Mouse (Mus musculus) C2C12 (cell line): ENCODE results near the gene Rps6ka5. TPM values are rescaled to one million over a fixed set of nuclear protein-coding genes. Genes with fewer than 3 reads are reported as not detected.

Source experiments
- H3K27me3 ChIP-seq: one replicate; pipeline ENCODE4 v1.6.1; 2011; ENCODE audit not compliant: control insufficient read depth, insufficient read depth, insufficient read length
- H3K36me3 ChIP-seq: one replicate; pipeline ENCODE4 v1.6.1; 2011; ENCODE audit not compliant: control insufficient read depth, insufficient read depth
- H3K4me3 ChIP-seq: one replicate; pipeline ENCODE4 v1.5.1; 2011; ENCODE audit warnings: mild to moderate bottlenecking, control low read depth; ENCODE audit not compliant: poor library complexity, insufficient read depth, severe bottlenecking
- H3K79me2 ChIP-seq: one replicate; pipeline ENCODE4 v1.6.1; 2011; ENCODE audit not compliant: control insufficient read depth, insufficient read depth
- H3K79me3 ChIP-seq: one replicate; pipeline ENCODE4 v1.6.1; 2011; ENCODE audit warnings: low read depth, control low read depth
- H3ac ChIP-seq: one replicate; pipeline ENCODE3; 2011; ENCODE audit warnings: low read depth; ENCODE audit not compliant: control insufficient read depth, insufficient read length
- CEBPB ChIP-seq: IDR thresholded peaks from one replicate; pipeline ENCODE4 v1.6.1; 2011; ENCODE audit warnings: low read depth, mild to moderate bottlenecking, control low read depth, moderate library complexity
- CTCF ChIP-seq: IDR thresholded peaks from one replicate; pipeline ENCODE4 v1.5.1; 2011; ENCODE audit not compliant: control insufficient read depth, insufficient read depth, insufficient read length
- FOSL1 ChIP-seq: IDR thresholded peaks from one replicate; pipeline ENCODE4 v1.8.0; 2011; ENCODE audit warnings: mild to moderate bottlenecking, low read length; ENCODE audit not compliant: poor library complexity, insufficient read depth, severe bottlenecking
- MAX ChIP-seq: IDR thresholded peaks from one replicate; pipeline ENCODE4 v1.6.1; 2011; ENCODE audit warnings: mild to moderate bottlenecking, control low read depth
- MYOD1 ChIP-seq: IDR thresholded peaks from one replicate; pipeline ENCODE4 v1.6.1; 2011; ENCODE audit warnings: low read depth; ENCODE audit not compliant: control insufficient read depth, insufficient read length
- MYOG ChIP-seq: IDR thresholded peaks from one replicate; pipeline ENCODE4 v1.6.1; 2011; ENCODE audit not compliant: control insufficient read depth, insufficient read length; ENCODE audit errors: extremely low read depth
- USF1 ChIP-seq: IDR thresholded peaks from one replicate; pipeline ENCODE4 v1.6.1; 2011; ENCODE audit warnings: low read depth, mild to moderate bottlenecking, control low read depth, moderate library complexity
- polyA plus RNA-seq: library from polyadenylated mRNA; unstranded; fragments of >200 nt; fragmentation: generic; extraction: Trizol; gene quantifications from one replicate; pipeline ENCODE4 v1.2.1, GENCODE M21; 2012; ENCODE audit warnings: missing spikeins

Gene Rps6ka5
- polyA plus RNA-seq, 1 experiment: 0.92 TPM

DNA sequence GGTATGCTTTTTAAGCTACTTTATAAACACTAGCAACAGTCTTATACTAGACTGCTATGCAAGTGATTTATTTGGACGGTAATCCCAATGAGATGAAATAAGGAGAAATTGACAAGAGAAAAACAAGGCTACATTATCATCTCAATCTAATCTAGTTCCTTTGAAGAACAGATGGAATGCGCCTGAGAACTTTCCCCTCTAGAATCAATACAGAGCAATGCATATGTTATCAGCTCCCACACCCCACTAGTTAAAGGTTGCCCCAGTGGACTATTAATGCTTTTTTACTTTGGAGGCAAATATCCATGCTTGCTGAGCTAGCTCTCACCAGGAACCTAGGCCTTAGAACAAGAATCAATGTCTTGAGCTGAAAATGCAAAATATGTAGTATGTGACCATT, 19.5 kb downstream of the Rps6ka5 start:
- Histone ChIP-seq H3K79me2 (no peaks in the 10 kb centered on the region), H3K36me3 (no peaks in the 10 kb centered on the region), H3K79me3 (no peaks in the 10 kb centered on the region), H3K27me3 (no peaks in the 10 kb centered on the region), H3ac (no peak overlapping the region), H3K4me3 (no peak overlapping the region)
- no peak for TF ChIP-seq MYOD1
- no peak for TF ChIP-seq MYOG

DNA sequence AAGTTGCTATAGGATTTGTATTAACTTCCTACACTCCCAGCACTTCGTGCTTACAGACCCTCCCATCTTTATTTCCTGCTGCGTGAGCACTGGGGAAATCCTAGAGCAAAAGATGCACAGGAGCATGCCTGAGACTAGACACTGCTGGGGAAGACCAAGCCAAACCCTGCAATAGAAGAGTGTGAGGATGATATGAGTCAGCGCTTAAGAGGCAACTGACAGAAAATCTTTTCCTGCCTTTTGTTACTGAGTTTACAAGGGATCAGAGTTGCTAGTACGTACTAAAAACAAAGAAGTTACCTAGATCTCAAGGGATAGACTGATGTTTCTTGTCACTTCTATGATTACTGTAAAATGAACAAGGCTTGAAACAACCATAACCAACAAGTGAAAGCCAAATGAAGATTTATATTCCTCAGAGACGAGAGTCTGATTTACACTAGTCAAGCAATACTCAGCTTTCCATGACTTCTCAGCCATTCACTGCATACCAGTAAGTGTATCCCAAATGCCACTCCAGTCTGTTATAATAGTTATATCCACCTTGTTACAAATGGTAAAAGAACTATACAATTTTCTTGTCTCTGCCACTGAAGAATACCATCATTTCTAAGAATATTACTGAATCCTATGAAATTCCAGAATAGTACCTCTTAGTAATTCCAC, 21.6 kb downstream of the Rps6ka5 start:
- H3K79me3 ChIP-seq: no peaks in the 10 kb centered on the region
- TF ChIP-seq CTCF: no peak
- TF ChIP-seq CEBPB: no peak
- TF ChIP-seq MAX: no peak
- no peak for TF ChIP-seq MYOD1
- TF ChIP-seq MYOG: no peak
- no peak for TF ChIP-seq FOSL1
- no peak for TF ChIP-seq USF1
- H3K79me2 ChIP-seq: no peaks in the 10 kb centered on the region
- H3K36me3 ChIP-seq: no peaks in the 10 kb centered on the region
- no peak overlapping the region for H3ac ChIP-seq
- no peaks in the 10 kb centered on the region for H3K27me3 ChIP-seq
- no peak overlapping the region for H3K4me3 ChIP-seq

DNA sequence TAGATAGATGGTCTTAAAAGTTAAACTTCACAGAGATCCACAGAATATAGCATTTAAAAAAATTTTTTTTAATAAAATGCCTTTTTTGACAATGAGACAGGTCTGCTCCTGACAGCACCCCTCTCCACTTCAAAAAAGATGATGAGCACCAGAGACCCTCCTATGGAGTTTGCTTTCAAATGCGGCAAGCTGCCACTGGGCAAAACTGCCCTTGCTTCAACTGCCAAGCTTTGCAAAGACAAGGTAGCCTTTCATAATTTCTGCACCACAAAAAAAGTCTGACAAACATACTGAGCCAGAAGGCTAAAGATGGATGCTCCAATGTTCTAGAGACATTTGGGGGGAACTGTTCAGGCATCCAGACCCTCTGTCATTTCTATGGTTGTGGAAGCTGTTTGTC, 28.8 kb downstream of the Rps6ka5 start:
- TF ChIP-seq USF1 (no peak), MAX (no peak), CTCF (no peak), MYOD1 (no peak), FOSL1 (no peak), MYOG (no peak), CEBPB (no peak)
- Histone ChIP-seq H3K36me3 (no peaks in the 10 kb centered on the region), H3K4me3 (no peak overlapping the region), H3K27me3 (no peaks in the 10 kb centered on the region), H3ac (no peak overlapping the region), H3K79me2 (no peaks in the 10 kb centered on the region), H3K79me3 (no peaks in the 10 kb centered on the region)

DNA sequence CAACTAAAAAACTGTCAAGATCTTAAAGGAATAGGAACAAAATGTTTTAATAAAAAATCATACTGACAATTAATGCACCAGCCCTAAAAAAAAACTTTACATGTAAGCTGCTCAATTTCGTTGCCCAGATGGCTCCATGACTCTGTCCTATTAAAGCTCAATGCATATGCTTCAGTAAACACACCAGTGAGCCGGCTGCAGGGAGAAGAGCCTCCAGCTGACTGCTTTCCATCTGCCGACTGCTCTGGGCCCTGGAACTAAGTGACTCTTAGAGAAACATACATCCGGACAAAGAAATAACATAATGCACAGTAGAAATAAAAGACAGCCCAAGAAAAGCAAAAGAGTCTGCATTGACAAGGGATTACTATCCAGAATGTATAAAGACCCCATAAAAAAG, 30.2 kb downstream of the Rps6ka5 start:
- H3K27me3 ChIP-seq: no peaks in the 10 kb centered on the region
- no peak overlapping the region for H3ac ChIP-seq
- no peaks in the 10 kb centered on the region for H3K79me2 ChIP-seq
- H3K79me3 ChIP-seq: no peaks in the 10 kb centered on the region
- TF ChIP-seq USF1: no peak
- no peak for TF ChIP-seq MAX
- TF ChIP-seq MYOG: no peak
- no peak for TF ChIP-seq FOSL1
- TF ChIP-seq CTCF: no peak
- TF ChIP-seq MYOD1: no peak
- no peak for TF ChIP-seq CEBPB
- no peaks in the 10 kb centered on the region for H3K36me3 ChIP-seq
- no peak overlapping the region for H3K4me3 ChIP-seq

DNA sequence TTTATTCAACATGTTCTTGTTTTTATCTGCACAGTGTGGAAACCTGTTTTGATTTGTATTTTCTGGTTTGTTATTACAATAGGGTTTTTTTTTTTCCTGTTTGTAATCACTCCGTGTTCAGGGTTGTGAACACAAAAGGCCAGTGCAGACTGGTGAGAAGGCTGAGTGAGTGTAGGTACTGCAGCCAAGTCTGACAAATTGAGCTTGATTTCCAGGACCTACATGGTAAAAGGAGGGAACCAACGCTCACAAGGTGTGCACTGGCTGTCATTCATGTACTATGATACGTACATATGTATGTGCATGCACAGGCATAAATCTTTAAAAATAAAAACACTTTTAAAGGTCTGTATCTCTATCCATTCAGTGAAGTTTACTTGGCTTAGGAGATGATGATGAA, 31.5 kb downstream of the Rps6ka5 start:
- H3K27me3 ChIP-seq: no peaks in the 10 kb centered on the region
- H3K79me3 ChIP-seq: no peaks in the 10 kb centered on the region
- no peaks in the 10 kb centered on the region for H3K79me2 ChIP-seq
- no peaks in the 10 kb centered on the region for H3K36me3 ChIP-seq
- TF ChIP-seq MAX: no peak
- no peak for TF ChIP-seq MYOG
- TF ChIP-seq USF1: no peak
- no peak for TF ChIP-seq MYOD1
- TF ChIP-seq CTCF: no peak
- TF ChIP-seq FOSL1: no peak
- TF ChIP-seq CEBPB: no peak
- H3ac ChIP-seq: no peak overlapping the region
- H3K4me3 ChIP-seq: no peak overlapping the region

DNA sequence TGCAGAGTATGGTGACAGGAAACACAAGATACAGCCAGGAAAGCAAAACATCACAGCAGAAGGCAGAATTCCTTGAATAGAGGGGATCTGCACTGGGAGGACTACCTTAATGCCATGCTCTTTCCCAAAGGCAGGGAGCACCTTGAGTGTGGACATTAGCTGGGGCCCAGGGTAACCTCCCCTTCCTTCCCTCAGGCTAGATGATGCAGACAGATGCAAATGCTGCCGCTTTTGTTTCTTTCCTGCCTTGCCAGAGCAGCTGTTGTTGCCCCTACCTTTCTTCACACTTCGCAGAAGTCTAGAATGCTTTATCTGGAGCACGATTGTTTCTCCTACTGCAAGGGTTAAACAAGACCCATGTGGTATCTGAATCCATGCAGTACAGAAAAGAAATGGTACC, 34.6 kb downstream of the Rps6ka5 start:
- no peaks in the 10 kb centered on the region for H3K79me3 ChIP-seq
- H3K4me3 ChIP-seq: no peak overlapping the region
- H3K79me2 ChIP-seq: no peaks in the 10 kb centered on the region
- no peak for TF ChIP-seq CEBPB
- no peak for TF ChIP-seq MYOG
- TF ChIP-seq MYOD1: no peak
- no peak for TF ChIP-seq CTCF
- no peak for TF ChIP-seq USF1
- no peak for TF ChIP-seq MAX
- TF ChIP-seq FOSL1: no peak
- H3K36me3 ChIP-seq: no peaks in the 10 kb centered on the region
- H3K27me3 ChIP-seq: no peaks in the 10 kb centered on the region
- H3ac ChIP-seq: no peak overlapping the region
